Mouse (Mus musculus): ENCODE measurements around the gene Plpp7. TPM values are rescaled to one million over a fixed set of nuclear protein-coding genes. Genes with fewer than 3 reads are reported as not detected.

Gene Plpp7
- polyA plus RNA-seq, 1 experiment from 2014 or later, result 10.3 TPM

GRCm38 (mm10) chr2:32088372-32088981 is 6.9 kb upstream of the Plpp7 start:
- no peak overlapping the region for H3K27ac ChIP-seq
- H3K9ac ChIP-seq, result peak overlapping the region; percentile 58
- peak overlapping the region; percentile 61 for H3K4me2 ChIP-seq
- H3K27me3 ChIP-seq, result peaks cover 75% of the 10 kb centered on the region
- no peaks in the 10 kb centered on the region for H3K9me3 ChIP-seq (replicated peaks)
- peak overlapping the region; percentile 29 for H3K4me3 ChIP-seq
- no peaks in the 10 kb centered on the region for H3K36me3 ChIP-seq (ENCODE audit: poor library complexity, severe bottlenecking)
- 7% methylated on average over 35 of the region's 35 CpGs for WGBS
- ATAC-seq, result no peak
- peaks cover 20% of the 10 kb centered on the region for H3K4me1 ChIP-seq

GRCm38 (mm10) chr2:32089606-32090005 is 5.7 kb upstream of the Plpp7 start:
- Histone ChIP-seq H3K27me3 (peaks cover 64% of the 10 kb centered on the region), H3K9me3 (replicated peaks) (no peaks in the 10 kb centered on the region), H3K27ac (no peak overlapping the region), H3K4me1 (peaks cover 11% of the 10 kb centered on the region), H3K36me3 (ENCODE audit: poor library complexity, severe bottlenecking) (no peaks in the 10 kb centered on the region), H3K9ac (no peak overlapping the region), H3K4me2 (no peak overlapping the region), H3K4me3 (no peak overlapping the region)
- WGBS, result 79% methylated on average over 3 of the region's 3 CpGs
- ATAC-seq, result no peak

GRCm38 (mm10) chr2:32090145-32090544 is 5.2 kb upstream of the Plpp7 start:
- no peak for ATAC-seq
- Histone ChIP-seq H3K27me3 (peaks cover 58% of the 10 kb centered on the region), H3K36me3 (ENCODE audit: poor library complexity, severe bottlenecking) (no peaks in the 10 kb centered on the region), H3K9ac (no peak overlapping the region), H3K4me1 (peaks cover 12% of the 10 kb centered on the region), H3K27ac (no peak overlapping the region), H3K9me3 (replicated peaks) (no peaks in the 10 kb centered on the region), H3K4me3 (no peak overlapping the region), H3K4me2 (no peak overlapping the region)
- WGBS, result 56% methylated on average over 2 of the region's 2 CpGs

- Histone ChIP-seq H3K4me1 (peaks cover 31% of the 10 kb centered on the region), H3K36me3 (ENCODE audit: poor library complexity, severe bottlenecking) (no peaks in the 10 kb centered on the region), H3K27ac (no peak overlapping the region), H3K4me2 (no peak overlapping the region), H3K27me3 (peaks cover 40% of the 10 kb centered on the region), H3K9me3 (replicated peaks) (no peaks in the 10 kb centered on the region), H3K4me3 (no peak overlapping the region), H3K9ac (no peak overlapping the region)
- 72% methylated on average over 3 of the region's 3 CpGs for WGBS
- no peak for ATAC-seq
Observed at GRCm38 (mm10) chr2:32091956-32092355, 3.4 kb upstream of the Plpp7 start.

GRCm38 (mm10) chr2:32094001-32094707 is 1.2 kb upstream of the Plpp7 start:
- H3K27ac ChIP-seq, result no peak overlapping the region
- H3K4me2 ChIP-seq, result no peak overlapping the region
- H3K9ac ChIP-seq, result no peak overlapping the region
- H3K4me3 ChIP-seq, result no peak overlapping the region
- 86% methylated on average over 7 of the region's 7 CpGs for WGBS
- no peak for ATAC-seq
- H3K36me3 ChIP-seq (ENCODE audit: poor library complexity, severe bottlenecking), result no peaks in the 10 kb centered on the region
- peaks cover 18% of the 10 kb centered on the region for H3K27me3 ChIP-seq
- H3K4me1 ChIP-seq, result peaks cover 20% of the 10 kb centered on the region
- H3K9me3 ChIP-seq (replicated peaks), result no peaks in the 10 kb centered on the region

- H3K4me3 ChIP-seq, result peak overlapping the region; percentile 40
- H3K9ac ChIP-seq, result peak overlapping the region; percentile 58
- H3K9me3 ChIP-seq (replicated peaks), result no peaks in the 10 kb centered on the region; the same call in 1 of the 2 replicates
- WGBS, result 81% methylated on average over 10 of the region's 10 CpGs
- peaks cover 6% of the 10 kb centered on the region; the same call in 1 of the 2 replicates for H3K27me3 ChIP-seq
- ATAC-seq, result no peak; the same call in none of the 2 replicates
- peak overlapping the region; percentile 61 for H3K4me2 ChIP-seq
- H3K36me3 ChIP-seq (ENCODE audit: poor library complexity, severe bottlenecking), result peaks cover 7% of the 10 kb centered on the region; the same call in 1 of the 2 replicates
- H3K4me1 ChIP-seq, result peaks cover 20% of the 10 kb centered on the region
- peak overlapping the region; percentile 70; the same call in 1 of the 2 replicates for H3K27ac ChIP-seq
Observed at GRCm38 (mm10) chr2:32096122-32096420, 743 bp downstream of the Plpp7 start.

GRCm38 (mm10) chr2:32102944-32103343 is 7.6 kb downstream of the Plpp7 start:
- no peaks in the 10 kb centered on the region; the same call in 1 of the 2 replicates for H3K9me3 ChIP-seq (replicated peaks)
- H3K4me3 ChIP-seq, result no peak overlapping the region
- no peaks in the 10 kb centered on the region for H3K27me3 ChIP-seq
- H3K4me1 ChIP-seq, result 0 out of 2 replicates have a peak, but pooled peaks cover 10% of the 10 kb centered on the region
- peak overlapping the region; percentile 10; the same call in 1 of the 2 replicates for H3K4me2 ChIP-seq
- whole genome bisulfite sequencing, result 53% methylated on average over 5 of the region's 5 CpGs
- H3K27ac ChIP-seq, result no peak overlapping the region
- ATAC-seq, result no peak
- peaks cover 7% of the 10 kb centered on the region; the same call in 1 of the 2 replicates for H3K36me3 ChIP-seq (ENCODE audit: poor library complexity, severe bottlenecking)
- no peak overlapping the region for H3K9ac ChIP-seq

- Histone ChIP-seq H3K36me3 (ENCODE audit: poor library complexity, severe bottlenecking) (peaks cover 7% of the 10 kb centered on the region; the same call in 1 of the 2 replicates), H3K27ac (no peak overlapping the region), H3K4me3 (no peak overlapping the region), H3K4me2 (no peak overlapping the region), H3K9me3 (replicated peaks) (no peaks in the 10 kb centered on the region; the same call in 1 of the 2 replicates), H3K9ac (no peak overlapping the region), H3K4me1 (0 out of 2 replicates have a peak, but pooled peaks cover 10% of the 10 kb centered on the region), H3K27me3 (no peaks in the 10 kb centered on the region)
- no peak for ATAC-seq
- 74% methylated on average over 7 of the region's 7 CpGs for WGBS
Observed at GRCm38 (mm10) chr2:32103557-32103956, 8.2 kb downstream of the Plpp7 start.

- 0 out of 2 replicates have a peak, but pooled peaks cover 10% of the 10 kb centered on the region for H3K4me1 ChIP-seq
- ATAC-seq, result no peak
- WGBS, result 77% methylated on average over 7 of the region's 7 CpGs
- no peak overlapping the region for H3K9ac ChIP-seq
- no peak overlapping the region for H3K4me3 ChIP-seq
- H3K4me2 ChIP-seq, result no peak overlapping the region
- no peaks in the 10 kb centered on the region for H3K27me3 ChIP-seq
- peaks cover 7% of the 10 kb centered on the region; the same call in 1 of the 2 replicates for H3K36me3 ChIP-seq (ENCODE audit: poor library complexity, severe bottlenecking)
- no peak overlapping the region for H3K27ac ChIP-seq
- H3K9me3 ChIP-seq (replicated peaks), result no peaks in the 10 kb centered on the region; the same call in 1 of the 2 replicates
Observed at GRCm38 (mm10) chr2:32104122-32104521, 8.8 kb downstream of the Plpp7 start.

- Histone ChIP-seq H3K36me3 (ENCODE audit: poor library complexity, severe bottlenecking) (peaks cover 11% of the 10 kb centered on the region), H3K4me2 (no peak overlapping the region), H3K4me3 (no peak overlapping the region), H3K27me3 (no peaks in the 10 kb centered on the region), H3K9ac (no peak overlapping the region), H3K9me3 (replicated peaks) (no peaks in the 10 kb centered on the region; the same call in 1 of the 2 replicates), H3K27ac (no peak overlapping the region), H3K4me1 (0 out of 2 replicates have a peak, but pooled peaks cover 10% of the 10 kb centered on the region)
- WGBS, result 60% methylated on average over 16 of the region's 16 CpGs
- ATAC-seq, result no peak
Observed at GRCm38 (mm10) chr2:32105117-32105913, 10.0 kb downstream of the Plpp7 start.

- peaks cover 9% of the 10 kb centered on the region; the same call in 1 of the 2 replicates for H3K36me3 ChIP-seq (ENCODE audit: poor library complexity, severe bottlenecking)
- no peak overlapping the region for H3K4me3 ChIP-seq
- ATAC-seq, result no peak
- no peak overlapping the region for H3K27ac ChIP-seq
- no peak overlapping the region for H3K9ac ChIP-seq
- no peaks in the 10 kb centered on the region for H3K9me3 ChIP-seq (replicated peaks)
- no peaks in the 10 kb centered on the region for H3K27me3 ChIP-seq
- 90% methylated on average over 7 of the region's 7 CpGs for WGBS
- no peak overlapping the region for H3K4me2 ChIP-seq
- H3K4me1 ChIP-seq, result 0 out of 2 replicates have a peak, but pooled peaks cover 10% of the 10 kb centered on the region
Observed at GRCm38 (mm10) chr2:32105930-32106329, 10.6 kb downstream of the Plpp7 start.

- no peak for ATAC-seq
- no peak overlapping the region for H3K4me2 ChIP-seq
- H3K9ac ChIP-seq, result no peak overlapping the region
- no peak overlapping the region for H3K27ac ChIP-seq
- peaks cover 8% of the 10 kb centered on the region; the same call in 1 of the 2 replicates for H3K36me3 ChIP-seq (ENCODE audit: poor library complexity, severe bottlenecking)
- H3K27me3 ChIP-seq, result no peaks in the 10 kb centered on the region
- no peaks in the 10 kb centered on the region for H3K4me1 ChIP-seq
- WGBS, result 100% methylated on average over 1 of the region's 1 CpGs
- H3K4me3 ChIP-seq, result no peak overlapping the region
- H3K9me3 ChIP-seq (replicated peaks), result no peaks in the 10 kb centered on the region
Observed at GRCm38 (mm10) chr2:32111268-32111667, 15.9 kb downstream of the Plpp7 start.

Data from forebrain, embryonic 13.5 days (tissue).